Comparison of ENCODE assay signal across 10 mouse cellular contexts in the genomic region with DNA sequence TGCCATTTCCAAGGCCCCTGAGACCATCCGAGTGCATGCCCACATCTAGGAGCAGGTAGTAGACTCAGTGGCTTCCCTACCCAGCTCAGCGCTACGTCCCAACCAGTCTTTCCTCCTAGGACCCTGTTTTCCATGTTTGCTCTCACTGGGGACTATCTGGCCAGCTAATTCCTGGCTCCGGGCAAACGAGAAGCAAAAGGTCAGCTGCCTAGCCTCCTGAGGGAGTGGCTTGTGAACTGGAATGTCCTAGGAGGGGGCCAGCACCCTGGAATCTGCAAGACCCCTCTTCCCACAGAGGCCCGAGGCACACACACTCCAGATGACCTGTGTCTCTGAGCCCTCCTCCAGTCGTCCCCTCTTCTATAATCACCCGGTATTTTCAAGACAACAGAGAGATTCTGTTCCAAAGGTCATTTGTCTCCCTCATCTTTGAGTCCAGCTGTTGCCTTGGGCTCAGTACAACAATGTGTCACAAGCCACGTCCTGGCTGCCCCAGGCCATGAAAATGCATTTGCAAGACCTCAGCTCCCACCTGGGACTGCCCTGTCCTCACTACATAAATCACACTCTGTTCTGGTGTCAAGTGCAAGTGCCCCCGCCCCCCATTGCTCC.
A peak's percentile ranks its signal among the peaks of the same experiment; 100 is the strongest.
DNase-seq lines count a peak whose midpoint lies in the region; ATAC-seq lines count a peak whose summit lies in the region.
"Had no signal": no experiment of that assay in that cellular context is flagged by ENCODE, and none has a peak within 500 bp of the region (broad histone marks: within the 10 kb centered on the region; RNA-seq: fewer than 3 reads in every experiment).

No protein-coding gene starts in this region.

- H3K36me3 ChIP-seq in limb, embryonic 10.5 days = no peaks in the 10 kb centered on the region
- no peaks in the 10 kb centered on the region for H3K36me3 ChIP-seq in liver, embryonic 11.5 days (ENCODE audit: control insufficient read depth, insufficient read depth, low read length)
- H3K36me3 ChIP-seq: limb, embryonic 13.5 days had no signal

- intact Hi-C loops in heart, postnatal 14 days (cut with DNase I) = no loop called here

- peak overlapping the region; percentile 53 for H3K27ac ChIP-seq in limb, embryonic 10.5 days
- no peak overlapping the region for H3K27ac ChIP-seq in liver, embryonic 11.5 days (ENCODE audit: low read depth, low read length)
- H3K27ac ChIP-seq: limb, embryonic 13.5 days had no signal

- 22% methylated on average over 10 of the region's 10 CpGs for WGBS in limb, embryonic 10.5 days
- WGBS in liver, embryonic 11.5 days = 35% methylated on average over 10 of the region's 10 CpGs

- 0 out of 2 replicates have a peak overlapping the region, but pooled peaks have one; percentile 0 for H3K4me3 ChIP-seq in limb, embryonic 10.5 days
- H3K4me3 ChIP-seq in liver, embryonic 11.5 days (ENCODE audit: low read depth, low read length) = no peak overlapping the region
- H3K4me3 ChIP-seq: limb, embryonic 13.5 days had no signal

- H3K27me3 ChIP-seq in limb, embryonic 10.5 days (ENCODE audit: low read depth, poor library complexity, severe bottlenecking) = no peaks in the 10 kb centered on the region
- no peaks in the 10 kb centered on the region for H3K27me3 ChIP-seq in liver, embryonic 11.5 days (replicated peaks; ENCODE audit: control insufficient read depth, insufficient read depth, low read length)

- H3K4me2 ChIP-seq in liver, embryonic 11.5 days = no peak overlapping the region
- H3K4me2 ChIP-seq: limb, embryonic 13.5 days had no signal

- H3K9me3 ChIP-seq in limb, embryonic 10.5 days (replicated peaks) = no peaks in the 10 kb centered on the region; the same call in 1 of the 2 replicates
- H3K9me3 ChIP-seq in liver, embryonic 11.5 days (ENCODE audit: control insufficient read depth, low read length) = no peaks in the 10 kb centered on the region

- no peak overlapping the region for H3K9ac ChIP-seq in liver, embryonic 11.5 days (ENCODE audit: low read depth, low read length)
- H3K9ac ChIP-seq: limb, embryonic 13.5 days had no signal

- DNase-seq in embryo, embryonic 10 days (ENCODE audit: low spot score) = peak; percentile 73
- DNase-seq in embryo, embryonic 9.5 days (ENCODE audit: extremely low spot score) = no peak
- peak; percentile 12 for DNase-seq in 3T3-L1 (ENCODE audit: low read depth, low spot score)
- DNase-seq in heart, postnatal 14 days = peak; percentile 31 to 47
- peak; percentile 68 for DNase-seq in limb, embryonic 10.5 days (ENCODE audit: low spot score)
- no peak for DNase-seq in urinary bladder, adult 18-20 months (ENCODE audit: low spot score in 2 of 2)
- no peak for DNase-seq in liver, embryonic 11.5 days (ENCODE audit: low spot score)
- no peak for DNase-seq in ovary, postnatal 36 days (ENCODE audit: low spot score)

- H3K4me1 ChIP-seq in limb, embryonic 10.5 days = peaks cover 65% of the 10 kb centered on the region
- no peaks in the 10 kb centered on the region for H3K4me1 ChIP-seq in liver, embryonic 11.5 days (replicated peaks; ENCODE audit: control insufficient read depth, insufficient read depth, low read length)

- no peak for ATAC-seq in liver, embryonic 11.5 days (replicated peaks; ENCODE audit: low FRiP score)
- ATAC-seq: activated CD4-positive, CD25-positive, alpha-beta regulatory T cell, adult 4 months had no signal

Comparison
In these comparisons a context has a peak if more than half of its experiments do, and no peak if none do; other contexts are left out.
1. DNase-seq: peak in embryo, embryonic 10 days (single experiment), 3T3-L1 (single experiment), heart, postnatal 14 days (2 of 2) and limb, embryonic 10.5 days (single experiment); none in embryo, embryonic 9.5 days (single experiment), urinary bladder, adult 18-20 months (0 of 2), liver, embryonic 11.5 days (single experiment) and ovary, postnatal 36 days (single experiment).